Mouse (Mus musculus): ENCODE results near the gene Cntfr. TPM values are rescaled to one million over a fixed set of nuclear protein-coding genes. Genes with fewer than 3 reads are reported as not detected.
A peak's percentile ranks its signal among the peaks of the same experiment; 100 is the strongest.
"Not testable (repeated sequence)": the region's sequence is repeated elsewhere in the genome, so short reads cannot be mapped to it uniquely, and the experiment has no call there.

Gene Cntfr
- polyA plus RNA-seq (2012; rRNA removed) = 101 and 105 TPM in 2 replicates

DNA sequence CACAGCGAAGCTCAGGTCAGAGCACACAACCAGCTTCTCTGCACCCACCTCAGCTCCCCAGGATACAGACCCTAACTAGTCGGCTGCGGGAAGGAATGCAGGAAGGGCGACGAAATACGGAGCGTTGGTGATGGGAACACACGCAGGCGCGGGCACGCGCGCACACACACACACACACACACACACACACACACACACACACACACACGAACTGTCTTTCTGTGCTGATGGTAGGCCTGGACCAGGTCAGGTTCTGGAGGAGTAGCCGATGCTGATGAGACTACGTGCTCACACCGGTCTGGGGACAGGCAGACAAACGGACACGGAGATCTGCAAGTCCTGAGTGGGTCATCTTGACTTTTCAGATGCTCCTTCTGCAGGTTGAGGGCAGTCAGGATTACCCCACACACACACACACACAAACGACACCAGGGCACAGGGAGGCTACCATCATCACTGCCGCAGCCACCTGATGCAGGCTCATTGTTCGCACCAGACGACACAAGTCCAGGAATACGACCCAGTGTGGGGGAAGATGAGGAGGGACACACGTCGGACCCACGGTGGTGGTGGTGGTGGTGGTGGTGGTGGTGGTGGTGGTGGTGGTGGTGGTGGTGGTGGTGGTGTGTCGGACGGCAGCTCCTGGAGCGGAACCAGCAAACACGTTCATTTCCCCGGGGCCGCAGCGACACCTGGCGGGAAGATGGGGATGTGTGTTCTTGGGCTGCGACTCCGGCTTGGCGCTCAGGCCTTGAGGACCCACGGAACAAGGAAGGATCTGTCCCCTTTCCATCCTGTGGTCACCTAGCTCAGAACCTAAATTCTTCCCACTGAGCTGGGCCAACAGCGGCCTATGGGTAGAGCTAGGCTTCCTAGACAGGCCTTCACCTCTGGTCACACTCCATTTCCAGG is at the start of gene Cntfr:
Cntfr (minus strand) TSS at position 160 of the 912 bp plus-strand sequence.
- not testable (repeated sequence) for H3K27me3 ChIP-seq (ENCODE audit: control insufficient read depth, insufficient read depth, low read length); H3K27ac ChIP-seq (ENCODE audit: insufficient read depth, low read length); H3K4me3 ChIP-seq (replicated peaks; ENCODE audit: insufficient read depth, low read depth, low read length); H3K4me1 ChIP-seq (ENCODE audit: control insufficient read depth, insufficient read depth, low read length)
- DNase-seq = peak; percentile 85 to 93
- peak; percentile 67 for TF ChIP-seq CTCF (IDR thresholded peaks at IDR 0.05; ENCODE audit: borderline replicate concordance, insufficient read depth, low read depth, low read length)
- 43% methylated on average over 39 of the region's 40 CpGs for WGBS

DNA sequence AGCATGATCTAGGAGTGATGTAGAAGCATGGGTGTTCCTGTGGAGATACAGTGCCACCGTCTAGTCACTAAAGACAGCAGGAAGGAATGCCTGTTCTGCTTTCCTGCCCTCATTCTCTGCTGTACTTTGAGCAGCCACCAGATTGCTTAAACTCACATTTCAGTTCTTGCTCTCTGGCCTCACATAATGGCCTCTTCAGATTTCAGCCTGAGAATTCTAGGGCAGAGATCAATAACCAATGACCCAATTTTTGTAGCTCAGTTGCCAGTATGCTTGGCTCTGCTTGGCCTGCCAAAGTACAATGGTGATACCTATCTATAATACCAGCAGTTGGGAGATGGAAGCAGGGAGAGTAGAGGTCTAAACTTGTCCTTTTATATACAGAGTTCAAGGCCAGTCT is 48.1 kb upstream of the Cntfr start:
- 88% methylated on average over 1 of the region's 1 CpGs for WGBS

DNA sequence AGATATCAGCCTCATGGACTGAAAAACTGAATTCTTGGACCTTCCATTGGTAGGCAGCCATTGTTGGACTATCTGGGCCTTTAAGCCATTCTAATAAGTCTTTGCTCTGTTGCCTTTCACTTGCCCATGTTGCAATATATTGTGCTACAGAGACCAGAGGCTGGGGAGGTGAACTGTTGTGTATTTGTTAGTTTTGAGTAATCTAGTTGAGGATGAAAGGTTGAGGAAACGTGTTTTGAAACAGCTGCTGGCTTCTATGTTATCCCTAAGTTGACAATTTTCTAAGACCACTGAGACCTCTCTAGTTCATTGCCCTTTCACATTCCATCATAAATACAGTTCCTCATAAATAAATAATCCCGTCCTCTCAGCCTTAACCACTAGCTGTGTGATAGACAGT is 47.2 kb upstream of the Cntfr start:
- no peaks in the 10 kb centered on the region for H3K27me3 ChIP-seq (ENCODE audit: control insufficient read depth, insufficient read depth, low read length)
- 73% methylated on average over 2 of the region's 2 CpGs for WGBS
- no peak for DNase-seq
- H3K4me3 ChIP-seq (replicated peaks; ENCODE audit: insufficient read depth, low read depth, low read length) = no peak overlapping the region
- H3K27ac ChIP-seq (ENCODE audit: insufficient read depth, low read length) = no peak overlapping the region
- peaks cover 5% of the 10 kb centered on the region; the same call in 1 of the 2 replicates for H3K4me1 ChIP-seq (ENCODE audit: control insufficient read depth, insufficient read depth, low read length)
- TF ChIP-seq CTCF (IDR thresholded peaks at IDR 0.05; ENCODE audit: borderline replicate concordance, insufficient read depth, low read depth, low read length) (no peak), POLR2A (IDR thresholded peaks at IDR 0.05; ENCODE audit: borderline replicate concordance, insufficient read depth, low read length) (no peak)

More for the DNA sequence above, 48.1 kb upstream of the Cntfr start:
- Histone ChIP-seq H3K4me1 (ENCODE audit: control insufficient read depth, insufficient read depth, low read length) (no peaks in the 10 kb centered on the region), H3K27me3 (ENCODE audit: control insufficient read depth, insufficient read depth, low read length) (no peaks in the 10 kb centered on the region), H3K27ac (ENCODE audit: insufficient read depth, low read length) (no peak overlapping the region), H3K4me3 (replicated peaks; ENCODE audit: insufficient read depth, low read depth, low read length) (no peak overlapping the region)
- TF ChIP-seq POLR2A (IDR thresholded peaks at IDR 0.05; ENCODE audit: borderline replicate concordance, insufficient read depth, low read length) (no peak), CTCF (IDR thresholded peaks at IDR 0.05; ENCODE audit: borderline replicate concordance, insufficient read depth, low read depth, low read length) (no peak)
- no peak for DNase-seq

DNA sequence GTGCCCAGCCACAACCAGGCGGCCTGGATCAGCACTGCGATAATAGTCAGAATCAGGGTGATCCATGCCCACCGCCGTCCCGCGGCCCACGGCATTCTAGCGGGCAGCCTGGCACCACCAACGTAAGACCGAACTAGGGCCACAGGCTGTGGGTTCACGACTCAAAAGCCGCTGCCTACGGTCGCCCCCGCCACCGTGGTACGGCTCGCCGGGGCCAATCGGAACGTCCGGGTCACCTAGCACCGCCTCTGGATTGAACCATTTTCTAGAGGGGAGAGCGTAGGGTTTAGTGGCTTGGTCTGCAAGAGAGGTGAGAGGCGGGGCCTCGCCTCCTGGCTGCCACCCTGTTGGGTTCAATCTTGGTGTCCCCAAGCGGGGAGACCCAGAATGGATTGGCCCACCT is 44.3 kb upstream of the Cntfr start:
- peak overlapping the region; percentile 79 for H3K4me3 ChIP-seq (replicated peaks; ENCODE audit: insufficient read depth, low read depth, low read length)
- peak; percentile 95 to 98 for DNase-seq
- H3K4me1 ChIP-seq (ENCODE audit: control insufficient read depth, insufficient read depth, low read length) = peaks cover 5% of the 10 kb centered on the region; the same call in 1 of the 2 replicates
- peak overlapping the region; percentile 60; the same call in 1 of the 2 replicates for H3K27ac ChIP-seq (ENCODE audit: insufficient read depth, low read length)
- TF ChIP-seq POLR2A (IDR thresholded peaks at IDR 0.05; ENCODE audit: borderline replicate concordance, insufficient read depth, low read length) = peak; percentile 93
- TF ChIP-seq CTCF (IDR thresholded peaks at IDR 0.05; ENCODE audit: borderline replicate concordance, insufficient read depth, low read depth, low read length) = no peak
- WGBS = under 1% methylated on average over 27 of the region's 27 CpGs
- no peaks in the 10 kb centered on the region for H3K27me3 ChIP-seq (ENCODE audit: control insufficient read depth, insufficient read depth, low read length)

DNA sequence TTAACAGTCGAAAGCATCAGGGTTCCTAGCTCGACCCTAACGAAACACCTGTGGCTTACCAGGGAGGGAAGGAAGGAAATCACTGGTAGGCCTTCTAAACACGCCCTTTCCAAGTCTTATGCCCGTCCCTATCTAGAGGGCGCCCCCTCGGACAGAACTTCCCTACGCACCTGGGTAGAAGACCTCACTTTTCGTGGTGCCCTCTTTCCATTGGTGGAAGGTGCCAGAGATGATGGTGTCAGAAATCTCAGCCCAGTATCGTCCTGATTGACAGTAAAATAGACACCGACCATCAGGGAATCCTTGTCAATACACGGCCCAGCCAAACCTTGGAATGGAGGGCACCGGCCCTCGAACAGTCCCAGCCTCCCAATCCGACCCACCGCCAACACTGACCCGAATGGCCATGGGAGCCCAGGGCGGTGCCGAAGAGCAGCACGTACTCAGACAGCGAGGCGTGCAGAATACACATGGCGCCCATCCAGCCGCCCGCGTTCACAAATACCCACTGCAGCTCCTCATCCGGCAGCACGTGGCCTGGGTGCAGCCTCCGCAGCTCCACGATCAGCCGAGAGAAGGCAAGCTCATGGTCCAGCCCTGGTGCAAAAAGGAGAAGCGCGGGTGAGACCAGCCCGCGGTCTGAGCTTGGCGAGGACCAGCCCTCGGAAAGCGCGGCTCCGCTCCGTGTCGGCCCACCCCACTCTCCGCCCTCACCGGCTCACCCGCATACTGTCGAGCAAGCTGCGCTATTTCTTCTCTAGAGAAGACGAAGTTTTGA is 43.7 kb upstream of the Cntfr start:
- no peak for TF ChIP-seq POLR2A (IDR thresholded peaks at IDR 0.05; ENCODE audit: borderline replicate concordance, insufficient read depth, low read length)
- Histone ChIP-seq H3K27ac (ENCODE audit: insufficient read depth, low read length) (peak overlapping the region; percentile 60; the same call in 1 of the 2 replicates), H3K4me3 (replicated peaks; ENCODE audit: insufficient read depth, low read depth, low read length) (peak overlapping the region; percentile 79), H3K4me1 (ENCODE audit: control insufficient read depth, insufficient read depth, low read length) (peaks cover 5% of the 10 kb centered on the region; the same call in 1 of the 2 replicates), H3K27me3 (ENCODE audit: control insufficient read depth, insufficient read depth, low read length) (no peaks in the 10 kb centered on the region)
- peak in 1 of 2 experiments; percentile 65 for DNase-seq
- under 1% methylated on average over 48 of the region's 48 CpGs for WGBS

DNA sequence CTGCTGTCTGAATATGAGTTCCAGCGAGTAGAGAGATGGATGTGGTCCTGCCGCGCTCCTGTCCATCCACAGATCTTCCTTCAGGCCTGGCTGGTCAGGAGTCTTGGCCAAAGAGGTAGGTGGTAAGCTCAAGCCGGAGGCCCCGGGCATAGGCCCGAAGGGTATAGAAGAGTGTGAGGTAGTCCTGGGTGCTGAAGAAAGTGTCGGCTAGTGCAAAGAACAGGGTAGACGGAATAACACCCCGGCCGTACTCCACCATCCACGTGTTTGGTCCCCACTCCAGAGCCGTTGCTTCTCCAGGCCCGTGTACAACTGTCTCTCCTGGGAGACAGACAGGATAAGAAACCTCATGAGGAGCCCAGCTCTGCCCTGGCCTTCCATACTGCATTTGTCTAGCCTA is 42.4 kb upstream of the Cntfr start:
- peaks cover 5% of the 10 kb centered on the region; the same call in 1 of the 2 replicates for H3K4me1 ChIP-seq (ENCODE audit: control insufficient read depth, insufficient read depth, low read length)
- no peaks in the 10 kb centered on the region for H3K27me3 ChIP-seq (ENCODE audit: control insufficient read depth, insufficient read depth, low read length)
- no peak for TF ChIP-seq CTCF (IDR thresholded peaks at IDR 0.05; ENCODE audit: borderline replicate concordance, insufficient read depth, low read depth, low read length)
- no peak for TF ChIP-seq POLR2A (IDR thresholded peaks at IDR 0.05; ENCODE audit: borderline replicate concordance, insufficient read depth, low read length)
- H3K4me3 ChIP-seq (replicated peaks; ENCODE audit: insufficient read depth, low read depth, low read length) = no peak overlapping the region
- DNase-seq = no peak
- WGBS = 91% methylated on average over 13 of the region's 13 CpGs
- H3K27ac ChIP-seq (ENCODE audit: insufficient read depth, low read length) = no peak overlapping the region

DNA sequence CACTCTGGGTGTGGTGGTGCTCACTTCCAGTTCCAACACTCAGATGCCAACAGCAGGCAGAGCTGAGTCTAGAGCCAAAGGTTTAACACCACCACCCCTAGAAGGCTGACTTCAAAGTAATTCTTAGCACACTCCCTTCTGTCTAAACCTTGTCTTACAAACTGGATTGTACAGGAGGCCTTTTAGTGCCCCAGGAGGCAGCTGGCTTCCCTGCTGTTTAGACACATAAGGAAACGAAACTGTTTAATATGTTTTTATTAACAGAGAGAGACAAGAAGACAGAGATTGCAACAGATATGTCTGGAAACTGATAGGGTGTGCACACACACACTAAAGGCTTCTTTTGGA is 41.3 kb upstream of the Cntfr start:
- WGBS = 55% methylated on average over 1 of the region's 1 CpGs
- no peaks in the 10 kb centered on the region for H3K27me3 ChIP-seq (ENCODE audit: control insufficient read depth, insufficient read depth, low read length)
- no peak for TF ChIP-seq CTCF (IDR thresholded peaks at IDR 0.05; ENCODE audit: borderline replicate concordance, insufficient read depth, low read depth, low read length)
- TF ChIP-seq POLR2A (IDR thresholded peaks at IDR 0.05; ENCODE audit: borderline replicate concordance, insufficient read depth, low read length) = no peak
- peaks cover 5% of the 10 kb centered on the region; the same call in 1 of the 2 replicates for H3K4me1 ChIP-seq (ENCODE audit: control insufficient read depth, insufficient read depth, low read length)
- DNase-seq = no peak
- H3K4me3 ChIP-seq (replicated peaks; ENCODE audit: insufficient read depth, low read depth, low read length) = no peak overlapping the region
- no peak overlapping the region for H3K27ac ChIP-seq (ENCODE audit: insufficient read depth, low read length)
